Mouse (Mus musculus) embryonic fibroblast, embryonic 13.5 days (primary cell): ENCODE results near the gene Rhoh. TPM values are rescaled to one million over a fixed set of nuclear protein-coding genes. Genes with fewer than 3 reads are reported as not detected.

Experiments
- H3K27ac ChIP-seq: 2 replicates; pipeline ENCODE4 v1.5.1; 2012; ENCODE audit warnings: low read length, control low read depth, inconsistent platforms; ENCODE audit not compliant: insufficient read depth
- H3K4me1 ChIP-seq: 2 replicates; pipeline ENCODE4 v1.6.1; 2011; ENCODE audit warnings: low read length; ENCODE audit not compliant: control insufficient read depth, insufficient read depth
- H3K4me3 ChIP-seq: 2 replicates; pipeline ENCODE4 v1.5.1; 2011; ENCODE audit warnings: mild to moderate bottlenecking, control low read depth, low read length; ENCODE audit not compliant: insufficient read depth
- CTCF ChIP-seq: IDR thresholded peaks from 2 replicates; pipeline ENCODE4 v1.5.1; 2011; ENCODE audit warnings: mild to moderate bottlenecking, control low read depth, low read length, moderate library complexity, borderline replicate concordance; ENCODE audit not compliant: insufficient read depth
- POLR2A ChIP-seq: IDR thresholded peaks from 2 replicates; pipeline ENCODE4 v1.6.1; 2011; ENCODE audit warnings: low read depth, mild to moderate bottlenecking, control low read depth, low read length, moderate library complexity
- polyA plus RNA-seq: library from polyadenylated mRNA; stranded (reverse); fragments of >200 nt; gene quantifications from 2 replicates; pipeline ENCODE4 v1.2.4, GENCODE M21; 2011; ENCODE audit warnings: low read depth; ENCODE audit not compliant: missing spikeins, insufficient read length

Gene Rhoh
- polyA plus RNA-seq, 1 experiment: not detected

DNA sequence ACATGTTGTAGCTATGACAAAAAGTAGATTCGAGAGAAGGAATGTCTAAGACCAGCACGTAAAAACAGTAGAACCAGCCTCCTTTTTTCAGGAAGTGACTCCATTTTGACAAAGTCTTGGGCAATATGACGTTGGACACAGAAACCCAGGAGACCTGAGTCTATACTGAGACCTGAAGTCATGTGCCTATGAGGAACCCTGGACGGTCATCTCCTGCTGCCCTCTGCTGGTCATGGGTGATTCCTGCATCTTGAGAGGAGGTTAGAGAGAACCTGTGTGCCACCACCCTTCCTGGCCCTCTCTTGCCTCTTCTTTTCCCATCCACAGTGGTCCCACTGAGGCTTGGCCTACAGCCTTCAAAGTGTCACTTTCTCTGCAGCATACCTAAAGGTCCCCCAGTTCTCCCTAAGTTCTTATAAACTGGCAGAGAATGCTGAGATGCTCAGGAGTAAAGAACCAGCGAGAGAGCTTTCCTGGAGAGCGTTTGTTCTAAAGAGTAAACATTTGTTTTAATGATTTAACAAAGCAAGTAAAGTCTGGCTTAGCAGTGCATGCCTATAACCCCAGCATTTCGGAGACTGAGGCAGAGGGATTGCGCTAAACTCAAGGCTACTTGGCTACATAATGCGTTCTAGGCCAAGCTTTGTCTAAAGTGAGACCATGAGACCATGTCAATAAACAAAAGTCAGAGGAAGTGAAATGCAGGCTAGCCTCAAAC, 77.1 kb downstream of the Rhoh start:
- Histone ChIP-seq H3K4me1 (no peaks in the 10 kb centered on the region; the same call in 1 of the 2 replicates), H3K27ac (no peak overlapping the region), H3K4me3 (no peak overlapping the region)
- TF ChIP-seq POLR2A (no peak), CTCF (peak; percentile 89; the same call in 1 of the 2 replicates)

DNA sequence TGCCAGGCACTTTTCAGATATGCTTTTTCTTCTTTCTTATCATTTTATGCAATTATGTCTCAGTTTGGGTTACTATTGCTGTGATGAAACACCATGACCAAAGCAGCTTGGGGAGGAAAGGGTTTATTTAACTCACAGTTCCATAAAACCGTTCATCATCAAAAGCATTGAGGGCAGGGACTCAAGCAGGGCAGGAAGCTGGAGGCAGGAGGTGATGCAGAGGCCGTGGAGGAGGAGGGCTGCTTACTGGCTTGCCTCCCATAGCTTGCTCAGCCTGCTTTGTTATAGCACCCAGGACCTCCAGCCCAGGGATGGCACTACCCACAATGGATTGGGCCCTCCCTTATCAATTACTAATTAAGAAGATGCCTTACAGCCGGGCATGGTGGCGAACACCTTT, 80.1 kb downstream of the Rhoh start:
- no peaks in the 10 kb centered on the region; the same call in 1 of the 2 replicates for H3K4me1 ChIP-seq
- no peak for TF ChIP-seq CTCF
- TF ChIP-seq POLR2A: no peak
- H3K4me3 ChIP-seq: no peak overlapping the region
- H3K27ac ChIP-seq: no peak overlapping the region

Other genes with a start within 250 kb of the Rhoh start
- gene Pds5a, start 162.9 kb upstream of the Rhoh start, polyA plus RNA-seq: 203 and 225 TPM in 2 replicates
- gene N4bp2, start 97.7 kb upstream of the Rhoh start, polyA plus RNA-seq: 13.6 and 15.4 TPM in 2 replicates
- gene Chrna9, start 73.7 kb downstream of the Rhoh start, polyA plus RNA-seq: not detected in 2 replicates
- not detected in 2 replicates for gene 9130230L23Rik, start 143.1 kb downstream of the Rhoh start, polyA plus RNA-seq